Comparison of ENCODE assay signal across 9 mouse cellular contexts in genomic region chr8:120516182-120516755, GRCm38 (mm10).
A peak's percentile ranks its signal among the peaks of the same experiment; 100 is the strongest.
DNase-seq lines count a peak whose midpoint lies in the region; ATAC-seq lines count a peak whose summit lies in the region.
"Had no signal": no experiment of that assay in that cellular context is flagged by ENCODE, and none has a peak within 500 bp of the region (broad histone marks: within the 10 kb centered on the region; RNA-seq: fewer than 3 reads in every experiment).

No protein-coding gene starts in this region.

- H3K4me2 ChIP-seq in lung, embryonic 16.5 days (ENCODE audit: low read depth, low read length), result peak overlapping the region; percentile 12; the same call in 1 of the 2 replicates
- H3K4me2 ChIP-seq in heart, embryonic 16.5 days (ENCODE audit: low read depth, low read length), result peak overlapping the region; percentile 38; the same call in 1 of the 2 replicates
- no peak overlapping the region; the same call in 1 of the 2 replicates for H3K4me2 ChIP-seq in liver, embryonic 15.5 days

- H3K36me3 ChIP-seq in lung, embryonic 16.5 days (ENCODE audit: control insufficient read depth, insufficient read depth, low read length), result no peaks in the 10 kb centered on the region
- no peaks in the 10 kb centered on the region for H3K36me3 ChIP-seq in heart, embryonic 16.5 days (ENCODE audit: control insufficient read depth, insufficient read depth)
- H3K36me3 ChIP-seq in liver, embryonic 15.5 days (replicated peaks), result peaks cover 19% of the 10 kb centered on the region; the same call in 1 of the 2 replicates

- DNase-seq in lung, postnatal 25 days (ENCODE audit: low spot score), result no peak
- DNase-seq in yolk sac, embryonic 10.5 days (ENCODE audit: low spot score), result peak; percentile 71
- no peak for DNase-seq in left cerebral cortex, adult 11 months (ENCODE audit: low spot score)
- DNase-seq in layer of hippocampus, adult 9-10 months (ENCODE audit: low spot score), result no peak
- DNase-seq: spleen, adult 18-20 months had no signal

- peak; percentile 67 for ATAC-seq in lung, embryonic 16.5 days (ENCODE audit: low read depth)
- ATAC-seq in heart, embryonic 16.5 days (replicated peaks; ENCODE audit: extremely low read depth, insufficient read depth, low FRiP score), result peak; percentile 67
- ATAC-seq in liver, embryonic 15.5 days (ENCODE audit: insufficient read depth), result no peak
- ATAC-seq in erythroblast, adult 5-6 weeks (replicated peaks; ENCODE audit: low FRiP score, poor library complexity, severe bottlenecking), result no peak

- H3K9ac ChIP-seq in lung, embryonic 16.5 days (ENCODE audit: low read length), result no peak overlapping the region
- H3K9ac ChIP-seq in heart, embryonic 16.5 days (ENCODE audit: low read length), result 0 out of 2 replicates have a peak overlapping the region, but pooled peaks have one; percentile 9
- H3K9ac ChIP-seq in liver, embryonic 15.5 days, result no peak overlapping the region

- 19% methylated on average over 7 of the region's 12 CpGs for WGBS in lung, embryonic 16.5 days
- 17% methylated on average over 12 of the region's 12 CpGs for WGBS in heart, embryonic 16.5 days
- WGBS in liver, embryonic 15.5 days (ENCODE audit: insufficient replicate concordance), result 42% methylated on average over 12 of the region's 12 CpGs

- H3K27me3 ChIP-seq in lung, embryonic 16.5 days (ENCODE audit: control insufficient read depth, insufficient read depth, low read depth, low read length), result no peaks in the 10 kb centered on the region
- no peaks in the 10 kb centered on the region for H3K27me3 ChIP-seq in heart, embryonic 16.5 days (ENCODE audit: control insufficient read depth, insufficient read depth, low read length)
- no peaks in the 10 kb centered on the region for H3K27me3 ChIP-seq in liver, embryonic 15.5 days

- H3K4me1 ChIP-seq in lung, embryonic 16.5 days (replicated peaks; ENCODE audit: control insufficient read depth, insufficient read depth, low read length), result peaks cover 60% of the 10 kb centered on the region
- peaks cover 71% of the 10 kb centered on the region for H3K4me1 ChIP-seq in heart, embryonic 16.5 days (ENCODE audit: control insufficient read depth, insufficient read depth, low read length)
- peaks cover 88% of the 10 kb centered on the region for H3K4me1 ChIP-seq in liver, embryonic 15.5 days (replicated peaks)

- no peak overlapping the region for H3K4me3 ChIP-seq in lung, embryonic 16.5 days (ENCODE audit: low read length)
- no peak overlapping the region for H3K4me3 ChIP-seq in heart, embryonic 16.5 days (ENCODE audit: low read length)
- no peak overlapping the region for H3K4me3 ChIP-seq in liver, embryonic 15.5 days (replicated peaks)

- 0 out of 2 replicates have a peak overlapping the region, but pooled peaks have one; percentile 6 for H3K27ac ChIP-seq in lung, embryonic 16.5 days (ENCODE audit: low read length)
- peak overlapping the region; percentile 58 for H3K27ac ChIP-seq in heart, embryonic 16.5 days (ENCODE audit: low read length)
- peak overlapping the region; percentile 42; the same call in 1 of the 2 replicates for H3K27ac ChIP-seq in liver, embryonic 15.5 days (replicated peaks)

- H3K9me3 ChIP-seq in lung, embryonic 16.5 days (ENCODE audit: control insufficient read depth, low read length), result no peaks in the 10 kb centered on the region
- no peaks in the 10 kb centered on the region for H3K9me3 ChIP-seq in heart, embryonic 16.5 days (replicated peaks; ENCODE audit: control insufficient read depth, low read length)
- H3K9me3 ChIP-seq in liver, embryonic 15.5 days (replicated peaks), result no peaks in the 10 kb centered on the region

Comparison
In these comparisons a context has a peak if more than half of its experiments do, and no peak if none do; other contexts are left out.
1. ATAC-seq: peak in lung, embryonic 16.5 days (single experiment) and heart, embryonic 16.5 days (single experiment); none in liver, embryonic 15.5 days (single experiment) and erythroblast, adult 5-6 weeks (single experiment).
2. H3K27ac ChIP-seq: peak in every context shown above with its lines; median percentile 58 in heart, embryonic 16.5 days; 42 in liver, embryonic 15.5 days; 6 in lung, embryonic 16.5 days.